Comparison of ENCODE assay signal across 7 mouse cellular contexts in genomic region chr4:130273698-130274345, GRCm38 (mm10). TPM values are rescaled to one million over a fixed set of nuclear protein-coding genes. Genes with fewer than 3 reads are reported as not detected.
A peak's percentile ranks its signal among the peaks of the same experiment; 100 is the strongest.
DNase-seq lines count a peak whose midpoint lies in the region; ATAC-seq and TF ChIP-seq lines count a peak whose summit lies in the region.

No protein-coding gene starts in this region.

- peak overlapping the region; percentile 78 for H3K4me2 ChIP-seq in forebrain, embryonic 13.5 days
- peak overlapping the region; percentile 85 for H3K4me2 ChIP-seq in stomach, embryonic 14.5 days (replicated peaks; ENCODE audit: low read depth, low read length)

- peaks cover 91% of the 10 kb centered on the region for H3K27me3 ChIP-seq in megakaryocyte, embryonic 14.5 days (replicated peaks)
- no peaks in the 10 kb centered on the region for H3K27me3 ChIP-seq in cerebellum, adult 2 months (ENCODE audit: control insufficient read depth, insufficient read depth, low read length)
- no peaks in the 10 kb centered on the region for H3K27me3 ChIP-seq in forebrain, embryonic 13.5 days
- H3K27me3 ChIP-seq in stomach, embryonic 14.5 days (ENCODE audit: control insufficient read depth, insufficient read depth, low read length), result 0 out of 2 replicates have a peak, but pooled peaks cover 2% of the 10 kb centered on the region

- H3K9me3 ChIP-seq in megakaryocyte, embryonic 14.5 days, result peaks cover 3% of the 10 kb centered on the region; the same call in 1 of the 2 replicates
- H3K9me3 ChIP-seq in forebrain, embryonic 13.5 days (replicated peaks), result no peaks in the 10 kb centered on the region
- H3K9me3 ChIP-seq in stomach, embryonic 14.5 days (ENCODE audit: control insufficient read depth, low read depth, low read length), result no peaks in the 10 kb centered on the region

- H3K9ac ChIP-seq in forebrain, embryonic 13.5 days, result peak overlapping the region; percentile 97
- H3K9ac ChIP-seq in stomach, embryonic 14.5 days (replicated peaks; ENCODE audit: low read depth, low read length), result peak overlapping the region; percentile 57

- TF ChIP-seq POLR2A in cerebellum, adult 2 months (IDR thresholded peaks at IDR 0.05; ENCODE audit: borderline replicate concordance, insufficient read depth, low read length), result peak; percentile 65; the same call in 1 of the 2 replicates

- TF ChIP-seq CTCF in cerebellum, adult 2 months (IDR thresholded peaks at IDR 0.05; ENCODE audit: borderline replicate concordance, insufficient read depth, low read depth, low read length), result no peak

- whole genome bisulfite sequencing in cerebellum, adult 2 months, result 4% methylated on average over 12 of the region's 12 CpGs
- 2% methylated on average over 11 of the region's 12 CpGs for WGBS in forebrain, embryonic 13.5 days
- 18% methylated on average over 11 of the region's 12 CpGs for WGBS in stomach, embryonic 14.5 days

- peak overlapping the region; percentile 50 for H3K4me3 ChIP-seq in megakaryocyte, embryonic 14.5 days (replicated peaks)
- H3K4me3 ChIP-seq in cerebellum, adult 2 months (replicated peaks; ENCODE audit: insufficient read depth, low read depth, low read length), result peak overlapping the region; percentile 82
- H3K4me3 ChIP-seq in forebrain, embryonic 13.5 days, result peak overlapping the region; percentile 84
- H3K4me3 ChIP-seq in stomach, embryonic 14.5 days (ENCODE audit: low read depth, low read length), result peak overlapping the region; percentile 56

- intact Hi-C loops in left cerebral cortex, postnatal 25 days (cut with DNase I), result no loop called here

- peak; percentile 85 to 91 for DNase-seq in cerebellum, adult 2 months
- DNase-seq in left cerebral cortex, postnatal 25 days (ENCODE audit: low spot score in 2 of 2), result peak; percentile 36 to 89
- no peak for DNase-seq in natural killer cell, adult 2 months (ENCODE audit: low spot score in 2 of 2)

- peak overlapping the region; percentile 79 for H3K27ac ChIP-seq in cerebellum, adult 2 months (ENCODE audit: insufficient read depth, low read length)
- peak overlapping the region; percentile 99 for H3K27ac ChIP-seq in forebrain, embryonic 13.5 days
- H3K27ac ChIP-seq in stomach, embryonic 14.5 days (ENCODE audit: low read length), result 0 out of 2 replicates have a peak overlapping the region, but pooled peaks have one; percentile 11

- no peak for ATAC-seq in megakaryocyte, adult 5-6 weeks (ENCODE audit: poor library complexity, severe bottlenecking)
- peak; percentile 39 for ATAC-seq in forebrain, embryonic 13.5 days
- peak; percentile 53; the same call in 1 of the 2 replicates for ATAC-seq in stomach, embryonic 14.5 days (ENCODE audit: insufficient number of reproducible peaks, insufficient read depth, low FRiP score, low read depth)

- H3K4me1 ChIP-seq in megakaryocyte, embryonic 14.5 days, result peaks cover 38% of the 10 kb centered on the region
- H3K4me1 ChIP-seq in cerebellum, adult 2 months (ENCODE audit: control insufficient read depth, insufficient read depth, low read length), result peaks cover 29% of the 10 kb centered on the region
- peaks cover 35% of the 10 kb centered on the region for H3K4me1 ChIP-seq in forebrain, embryonic 13.5 days
- H3K4me1 ChIP-seq in stomach, embryonic 14.5 days (ENCODE audit: control insufficient read depth, insufficient read depth, low read length), result peaks cover 11% of the 10 kb centered on the region; the same call in 1 of the 2 replicates

- no peaks in the 10 kb centered on the region for H3K36me3 ChIP-seq in megakaryocyte, embryonic 14.5 days (replicated peaks; ENCODE audit: low read length)
- H3K36me3 ChIP-seq in forebrain, embryonic 13.5 days (ENCODE audit: poor library complexity, severe bottlenecking), result peaks cover 9% of the 10 kb centered on the region
- H3K36me3 ChIP-seq in stomach, embryonic 14.5 days (ENCODE audit: control insufficient read depth, insufficient read depth, low read length), result no peaks in the 10 kb centered on the region

RNA-seq across cellular contexts. Expression of gene Serinc2, which starts 5.2 kb away (rescaled TPM):
- polyA plus RNA-seq in megakaryocyte, embryonic 14.5 days (2012; ENCODE audit: insufficient read depth, low replicate concordance), result 0.39 TPM in 1 of 2 replicates, not detected in the other
- total RNA-seq in megakaryocyte, adult 5-6 weeks (2015), result 0.16 and 0.27 TPM in 2 replicates
- not detected in 2 replicates for total RNA-seq in megakaryocyte, adult 5-6 weeks (2017)
- polyA plus RNA-seq in cerebellum, adult 2 months (2012; rRNA removed), result 39.6 and 46.5 TPM in 2 replicates
- polyA plus RNA-seq in forebrain, embryonic 13.5 days (2015; fragmentation: Nextera tagmentation; extraction: Ambion mirVana), result 101 and 107 TPM in 2 replicates
- total RNA-seq in left cerebral cortex, postnatal 25 days (2021), result 1 to 10 TPM; 4.3 to 8.6 TPM
- 39.9 and 40.7 TPM in 2 replicates for polyA plus RNA-seq in stomach, embryonic 14.5 days (2014; fragmentation: Nextera tagmentation; extraction: Ambion mirVana)

RNA-seq across cellular contexts. Expression of gene Fabp3, which starts 34.6 kb away (rescaled TPM):
- polyA plus RNA-seq in megakaryocyte, embryonic 14.5 days (2012; ENCODE audit: insufficient read depth, low replicate concordance), result 0.88 TPM in 1 of 2 replicates, not detected in the other
- not detected in 2 replicates for total RNA-seq in megakaryocyte, adult 5-6 weeks (2015)
- 0.28 and 0.33 TPM in 2 replicates for total RNA-seq in megakaryocyte, adult 5-6 weeks (2017)
- polyA plus RNA-seq in cerebellum, adult 2 months (2012; rRNA removed), result 196 and 220 TPM in 2 replicates
- polyA plus RNA-seq in forebrain, embryonic 13.5 days (2015; fragmentation: Nextera tagmentation; extraction: Ambion mirVana), result 46.8 and 49.5 TPM in 2 replicates
- total RNA-seq in left cerebral cortex, postnatal 25 days (2021), result 100 to 1,000 TPM; 150 to 175 TPM
- 5.1 and 5.6 TPM in 2 replicates for polyA plus RNA-seq in stomach, embryonic 14.5 days (2014; fragmentation: Nextera tagmentation; extraction: Ambion mirVana)

RNA-seq across cellular contexts. Expression of gene Gm10570, which starts 34.7 kb away (rescaled TPM):
- polyA plus RNA-seq in megakaryocyte, embryonic 14.5 days (2012; ENCODE audit: insufficient read depth, low replicate concordance), result 1.5 TPM in 1 of 2 replicates, not detected in the other
- not detected in 2 replicates for total RNA-seq in megakaryocyte, adult 5-6 weeks (2015)
- total RNA-seq in megakaryocyte, adult 5-6 weeks (2017), result not detected in 2 replicates
- 1.6 and 1.7 TPM in 2 replicates for polyA plus RNA-seq in cerebellum, adult 2 months (2012; rRNA removed)
- 0.72 TPM in 1 of 2 replicates, not detected in the other for polyA plus RNA-seq in forebrain, embryonic 13.5 days (2015; fragmentation: Nextera tagmentation; extraction: Ambion mirVana)
- total RNA-seq in left cerebral cortex, postnatal 25 days (2021), result 1 to 10 TPM in 1 of 2 experiments, under 1 TPM in 1; 0.80 to 1.7 TPM
- polyA plus RNA-seq in stomach, embryonic 14.5 days (2014; fragmentation: Nextera tagmentation; extraction: Ambion mirVana), result not detected in 2 replicates

RNA-seq across cellular contexts. Expression of gene Gm853, which starts 51.6 kb away (rescaled TPM):
- polyA plus RNA-seq in megakaryocyte, embryonic 14.5 days (2012; ENCODE audit: insufficient read depth, low replicate concordance), result 0.11 TPM in 1 of 2 replicates, not detected in the other
- total RNA-seq in megakaryocyte, adult 5-6 weeks (2015), result not detected in 2 replicates
- not detected in 2 replicates for total RNA-seq in megakaryocyte, adult 5-6 weeks (2017)
- 0.33 and 0.67 TPM in 2 replicates for polyA plus RNA-seq in cerebellum, adult 2 months (2012; rRNA removed)
- 0.13 TPM in 1 of 2 replicates, not detected in the other for polyA plus RNA-seq in forebrain, embryonic 13.5 days (2015; fragmentation: Nextera tagmentation; extraction: Ambion mirVana)
- under 1 TPM in 1 of 2 experiments, not detected in 1; 0.16 TPM for total RNA-seq in left cerebral cortex, postnatal 25 days (2021)
- polyA plus RNA-seq in stomach, embryonic 14.5 days (2014; fragmentation: Nextera tagmentation; extraction: Ambion mirVana), result not detected in 2 replicates

Comparison
In these comparisons a context has a peak if more than half of its experiments do, and no peak if none do; other contexts are left out.
1. DNase-seq: peak in cerebellum, adult 2 months (2 of 2) and left cerebral cortex, postnatal 25 days (2 of 2); none in natural killer cell, adult 2 months (0 of 2).
2. H3K27ac ChIP-seq: peak in every context shown above with its lines; median percentile 99 in forebrain, embryonic 13.5 days; 79 in cerebellum, adult 2 months; 11 in stomach, embryonic 14.5 days.
3. RNA of gene Serinc2, which starts 5.2 kb away (polyA plus RNA-seq): 101 to 107 TPM in forebrain, embryonic 13.5 days, 39.9 to 40.7 TPM in stomach, embryonic 14.5 days and 39.6 to 46.5 TPM in cerebellum, adult 2 months; 0.39 TPM in megakaryocyte, embryonic 14.5 days; every median in the first group is over 10 times any median in the second.
4. Peak in every context shown above with its lines, with median percentiles within 50 percentile points of each other: H3K4me3 ChIP-seq.